Mouse (Mus musculus): ENCODE results near the gene Sult1a1.

Sult1a1 gene

GRCm38 (mm10) chr7:126628111-126628510, 48.1 kb downstream of the Sult1a1 start:
- peak; percentile 73 for DNase-seq (ENCODE audit: extremely low read depth, insufficient read length, low spot score)

- peak; percentile 67 for DNase-seq (ENCODE audit: extremely low read depth, insufficient read length, low spot score)
Observed at GRCm38 (mm10) chr7:126625807-126626600, 50.2 kb downstream of the Sult1a1 start.

- DNase-seq (ENCODE audit: extremely low read depth, insufficient read length, low spot score), result peak; percentile 91
Observed at GRCm38 (mm10) chr7:126625369-126625768, 50.9 kb downstream of the Sult1a1 start.

GRCm38 (mm10) chr7:126624774-126625173, 51.5 kb downstream of the Sult1a1 start:
- DNase-seq (ENCODE audit: extremely low read depth, insufficient read length, low spot score), result peak; percentile 74

- no peak for DNase-seq (ENCODE audit: extremely low read depth, insufficient read length, low spot score)
Observed at GRCm38 (mm10) chr7:126623381-126623780, 52.9 kb downstream of the Sult1a1 start.

All from 3134 (cell line).